Mouse (Mus musculus): ENCODE data around the gene Psme2b. TPM values are rescaled to one million over a fixed set of nuclear protein-coding genes. Genes with fewer than 3 reads are reported as not detected.
"Not testable (repeated sequence)": the region's sequence is repeated elsewhere in the genome, so short reads cannot be mapped to it uniquely, and the experiment has no call there.

Psme2b gene
- total RNA-seq, 2 experiments from 2014 or later = 0.41 to 1.6 TPM

DNA sequence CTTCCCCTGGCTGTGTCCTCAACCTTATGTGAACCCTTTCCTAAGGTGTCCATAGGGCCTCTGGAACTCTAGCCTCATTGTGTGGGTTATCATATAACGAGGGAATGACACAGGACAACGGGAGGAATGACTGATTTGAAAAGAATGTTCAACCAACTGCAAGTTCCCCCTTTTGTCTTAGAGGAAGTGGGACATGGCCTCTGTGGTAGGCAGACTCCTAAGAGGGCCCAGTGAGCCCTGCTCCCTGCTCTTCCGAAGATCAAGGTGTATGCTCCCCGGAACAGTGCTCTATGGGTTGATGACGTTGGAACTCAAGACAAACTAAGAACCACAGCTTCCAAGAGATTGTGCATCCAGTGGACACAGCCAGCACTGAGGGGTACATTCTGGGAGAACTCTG is 22.2 kb downstream of the Psme2b start:
- DNase-seq, H3K4me3 ChIP-seq, H3K27ac ChIP-seq: not testable (repeated sequence)
- intact Hi-C loops (cut with DNase I) = loop anchor here (5.0 kb wide), 2 partner anchors 73 to 153 kb away; partner anchors contain the start of gene Ifi47

DNA sequence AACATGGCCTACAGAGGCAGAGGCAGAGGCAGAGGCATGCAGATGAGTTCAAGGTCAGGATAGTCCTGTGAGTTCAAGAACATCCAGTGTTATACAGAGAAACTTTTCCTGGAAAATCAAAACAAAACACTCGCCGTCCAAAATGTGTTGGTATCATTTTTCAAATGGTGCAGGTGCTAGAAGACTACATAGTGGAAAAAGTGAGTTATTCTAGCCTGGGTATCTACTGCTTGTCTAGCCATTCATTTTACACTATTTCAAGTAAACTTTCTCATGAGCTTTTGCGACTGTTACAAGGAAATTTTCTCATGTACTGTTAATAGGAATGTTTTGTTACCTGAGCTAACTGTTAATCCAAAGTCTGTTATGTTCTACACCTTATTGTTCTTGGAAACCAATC is 27.6 kb downstream of the Psme2b start:
- no peak for TF ChIP-seq CTCF (IDR thresholded peaks at IDR 0.05)
- intact Hi-C loops (cut with DNase I) = no loop called here
- Histone ChIP-seq H3K4me3 (no peak overlapping the region), H3K27ac (no peak overlapping the region)
- no peak for DNase-seq

DNA sequence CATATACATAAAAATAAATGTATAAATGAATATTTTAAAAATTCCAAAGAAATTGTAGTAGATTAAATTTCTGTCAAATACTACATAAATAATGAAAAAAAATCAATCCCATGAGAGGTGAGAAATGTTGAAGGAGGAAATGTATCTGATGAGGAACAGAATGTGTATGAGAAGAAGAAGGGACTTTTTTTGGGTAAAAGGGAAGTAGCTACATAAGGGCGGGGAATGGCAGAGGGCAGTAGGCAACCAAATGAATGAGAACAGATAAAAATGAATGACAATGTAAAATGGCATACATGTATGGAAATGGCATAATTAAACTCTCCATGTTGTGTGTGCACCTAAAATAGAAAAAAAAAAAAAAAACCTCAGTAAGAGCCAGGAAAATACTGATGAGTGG is 32.4 kb downstream of the Psme2b start:
- no peak for TF ChIP-seq CTCF (IDR thresholded peaks at IDR 0.05)
- DNase-seq = no peak
- Histone ChIP-seq H3K27ac (no peak overlapping the region), H3K4me3 (no peak overlapping the region)
- intact Hi-C loops (cut with DNase I) = no loop called here

DNA sequence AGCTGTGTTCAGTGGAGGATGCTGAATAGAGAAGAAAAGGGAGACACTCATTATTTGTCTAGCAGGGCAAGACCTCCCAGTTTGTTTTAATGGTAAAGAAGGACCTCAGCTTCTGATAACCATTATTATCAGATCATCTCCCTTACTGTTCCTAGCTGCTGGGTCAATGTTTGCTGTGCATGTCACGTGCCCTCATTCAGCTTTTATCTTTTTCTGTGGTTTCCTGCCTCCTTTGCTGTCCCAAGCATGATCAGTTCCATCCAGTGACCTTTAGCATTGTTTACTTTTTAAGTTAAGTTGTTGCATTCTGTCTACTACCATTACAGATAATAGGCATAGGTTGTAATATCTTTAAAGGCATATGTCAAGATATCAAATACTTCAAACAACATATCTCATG is 37.5 kb downstream of the Psme2b start:
- no peak overlapping the region for H3K27ac ChIP-seq
- TF ChIP-seq CTCF (IDR thresholded peaks at IDR 0.05) = no peak
- H3K4me3 ChIP-seq = no peak overlapping the region
- DNase-seq = no peak
- intact Hi-C loops (cut with DNase I) = no loop called here

DNA sequence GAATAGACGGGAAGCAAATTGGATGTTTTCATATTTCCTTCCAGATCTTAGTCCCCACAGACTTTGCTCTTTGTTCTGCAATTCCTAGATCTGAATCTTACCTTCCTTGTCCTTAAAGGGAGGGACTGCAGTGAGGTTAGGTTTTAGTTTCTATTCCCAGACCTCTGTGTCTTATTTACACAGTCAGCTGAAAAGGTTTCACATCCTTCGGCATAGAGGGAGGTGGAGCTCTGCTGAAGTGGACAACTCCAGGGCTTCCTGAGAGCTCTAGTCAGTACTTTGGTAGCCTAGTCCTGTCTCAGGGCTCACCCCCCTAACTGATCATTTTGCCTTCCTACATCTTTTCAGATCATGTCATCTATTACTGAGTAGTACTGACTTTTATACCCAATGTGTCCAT is 44.0 kb downstream of the Psme2b start, which contains the start of gene Gm5431:
Gene Gm5431 (minus strand): TSS at position 194 of the 400 bp plus-strand sequence.
- H3K27ac ChIP-seq = no peak within 1 kb of the TSS
- H3K4me3 ChIP-seq = peak within 1 kb of the TSS; percentile 26
- TF ChIP-seq CTCF (IDR thresholded peaks at IDR 0.05) = no peak
- intact Hi-C loops (cut with DNase I) = no loop called here
- DNase-seq = no peak

DNA sequence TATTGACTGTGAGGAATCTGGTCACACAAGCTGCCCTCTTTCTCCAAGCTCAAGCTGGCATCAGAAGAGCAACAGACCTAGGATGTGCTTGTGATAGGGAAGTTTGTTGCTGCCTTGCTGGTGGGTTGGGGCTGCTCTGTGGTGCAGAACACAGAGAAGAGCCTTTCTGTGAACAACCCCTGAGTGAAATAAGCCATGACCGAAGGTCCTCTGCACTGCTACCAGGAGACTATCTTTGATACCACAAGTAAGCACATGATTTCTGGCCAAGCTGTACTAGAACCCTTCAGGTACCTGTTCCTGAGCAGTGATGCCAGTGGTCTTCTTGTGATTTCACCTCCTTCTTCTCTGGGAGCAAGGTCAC is 44.4 kb downstream of the Psme2b start:
- intact Hi-C loops (cut with DNase I); DNase-seq; H3K27ac ChIP-seq: not testable (repeated sequence)
- H3K4me3 ChIP-seq = peak overlapping the region; percentile 26

DNA sequence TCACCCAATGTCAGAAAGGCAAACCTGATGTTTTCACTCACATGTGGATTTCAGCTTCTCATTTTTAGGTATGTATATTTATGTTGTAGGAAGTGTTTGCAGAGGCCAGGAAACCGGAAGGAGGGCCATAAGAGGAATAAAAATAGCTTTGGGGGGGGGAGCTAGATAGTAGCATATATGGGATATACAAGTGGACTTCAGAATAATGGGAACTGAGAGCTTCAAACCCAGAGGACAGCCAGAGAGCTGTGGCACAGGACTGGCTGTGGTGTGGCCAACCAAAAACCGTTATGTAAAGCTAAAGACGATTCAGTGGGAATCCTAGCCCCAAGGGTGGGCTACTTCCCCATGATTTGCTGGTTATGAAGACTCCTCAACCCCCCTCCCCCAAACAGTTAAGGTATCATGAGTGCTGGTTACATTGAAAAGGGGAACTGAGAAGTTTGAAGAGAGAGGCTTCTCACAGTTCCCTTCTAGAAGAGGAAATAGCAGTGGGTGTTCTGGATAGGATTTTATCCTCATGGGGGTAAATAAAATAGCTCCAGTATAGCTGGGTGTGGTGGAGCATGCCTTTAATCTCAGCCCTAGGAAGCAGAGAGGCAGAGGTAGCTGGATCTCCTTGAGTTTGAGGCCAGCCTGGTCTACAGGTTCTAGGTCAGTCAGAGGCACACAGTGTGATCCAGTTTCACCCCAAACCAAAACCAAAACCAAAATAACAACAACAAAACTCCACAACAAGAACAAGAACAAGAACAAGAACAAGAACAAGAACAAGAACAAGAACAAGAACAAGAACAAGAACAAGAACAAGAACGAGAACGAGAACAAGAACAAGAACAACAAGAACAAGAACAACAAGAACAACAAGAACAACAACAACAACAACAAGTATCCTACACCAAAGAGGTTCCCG is 45.1 kb downstream of the Psme2b start:
- H3K4me3 ChIP-seq; H3K27ac ChIP-seq; intact Hi-C loops (cut with DNase I); DNase-seq: not testable (repeated sequence)

DNA sequence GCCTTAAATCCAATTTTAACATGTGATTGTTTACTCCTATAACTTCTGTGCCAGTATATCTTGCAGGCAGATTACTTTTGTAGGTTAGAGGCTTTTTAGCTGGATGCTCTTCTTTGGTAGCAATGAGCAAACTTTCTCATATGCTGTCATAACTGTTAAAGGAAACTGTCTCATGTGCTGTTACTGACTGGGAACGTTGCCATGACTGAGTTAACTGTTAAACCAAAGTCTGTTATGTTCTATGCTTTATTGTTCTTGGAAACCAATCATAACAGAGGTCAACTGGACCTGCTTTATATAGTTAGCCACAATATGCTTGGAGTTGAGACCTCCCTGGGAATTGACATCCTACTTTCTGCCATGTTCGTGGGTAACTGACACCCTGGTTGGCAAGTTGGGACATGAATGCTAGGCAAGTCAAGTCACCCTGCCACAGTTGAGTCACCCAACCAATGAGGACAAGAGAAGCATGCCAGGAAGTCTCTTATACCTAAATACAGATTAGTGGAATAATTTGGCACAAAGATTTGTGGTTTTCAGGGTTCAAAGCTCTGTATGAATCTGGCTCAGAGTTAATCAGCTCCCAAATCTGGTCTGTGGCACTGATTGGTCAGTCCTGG is 47.1 kb downstream of the Psme2b start:
- TF ChIP-seq CTCF (IDR thresholded peaks at IDR 0.05) = no peak

More for the DNA sequence above, 47.1 kb downstream of the Psme2b start:
- intact Hi-C loops (cut with DNase I) = no loop called here
- Histone ChIP-seq H3K27ac (no peak overlapping the region), H3K4me3 (no peak overlapping the region)
- DNase-seq = no peak

Other genes with a start within 250 kb of the Psme2b start
- gene Rack1, start 145.9 kb downstream of the Psme2b start, total RNA-seq (2021) = 100 to 1,000 TPM; 383 to 424 TPM
- 10 to 100 TPM; 19.9 to 23.6 TPM for gene Trim41, start 128.8 kb downstream of the Psme2b start, total RNA-seq (2021)
- 10 to 100 TPM; 25.9 to 51.8 TPM for gene Trim7, start 120.0 kb downstream of the Psme2b start, total RNA-seq (2021)
- 1 to 10 TPM; 1.5 to 2.2 TPM for gene Gm12184, start 119.5 kb downstream of the Psme2b start, total RNA-seq (2021)
- 10 to 100 TPM; 13.5 to 14.4 TPM for gene Irgm1, start 74.5 kb downstream of the Psme2b start, total RNA-seq (2021)
- under 1 TPM; 0.13 to 0.42 TPM for gene Gm5431, start 44.0 kb downstream of the Psme2b start, total RNA-seq (2021)
- gene Olfr56, start 32.7 kb upstream of the Psme2b start, total RNA-seq (2021) = not detected
- gene 9930111J21Rik1, start 33.2 kb upstream of the Psme2b start, total RNA-seq (2021) = 1 to 10 TPM in 1 of 2 experiments, under 1 TPM in 1; 0.79 to 1.7 TPM
- under 1 TPM; 0.39 to 0.46 TPM for gene Gm12185, start 46.0 kb upstream of the Psme2b start, total RNA-seq (2021)
- gene Tgtp1, start 48.0 kb upstream of the Psme2b start, total RNA-seq (2021) = 1 to 10 TPM in 1 of 2 experiments, under 1 TPM in 1; 0.97 to 1.1 TPM
- gene 9930111J21Rik2, start 105.1 kb upstream of the Psme2b start, total RNA-seq (2021) = 1 to 10 TPM; 1.0 to 2.5 TPM
- 1 to 10 TPM in 1 of 2 experiments, under 1 TPM in 1; 0.66 to 1.3 TPM for gene Tgtp2, start 118.0 kb upstream of the Psme2b start, total RNA-seq (2021)
- gene Ifi47, start 130.4 kb upstream of the Psme2b start, total RNA-seq (2021) = under 1 TPM; 0.84 TPM
- gene Olfr1396, start 168.7 kb upstream of the Psme2b start, total RNA-seq (2021) = not detected
- gene Olfr1395, start 196.1 kb upstream of the Psme2b start, total RNA-seq (2021) = not detected
- gene Olfr1394, start 208.2 kb upstream of the Psme2b start, total RNA-seq (2021) = not detected
- gene Btnl9, start 241.0 kb upstream of the Psme2b start, total RNA-seq (2021) = 1 to 10 TPM in 1 of 2 experiments, under 1 TPM in 1; 0.97 to 3.6 TPM

All from gastrocnemius, adult 2 months (tissue).